Mouse (Mus musculus): Measurements from ENCODE around the gene Mical2.

GRCm38 (mm10) chr7:112268761-112269425, 43.2 kb downstream of the Mical2 start:
- no peak for TF ChIP-seq CTCF (IDR thresholded peaks at IDR 0.05 in 2 of 3, conservative IDR thresholded peaks at IDR 0.05 in 1 of 3; ENCODE audit: control insufficient read depth in 1 of 3, insufficient read depth in 1 of 3, low read depth in 2 of 3, low read length in 3 of 3, poor library complexity in 1 of 3, severe bottlenecking in 1 of 3)
- TF ChIP-seq MAX (IDR thresholded peaks at IDR 0.05; ENCODE audit: low read length) = no peak
- TF ChIP-seq E2F4 (IDR thresholded peaks at IDR 0.05; ENCODE audit: borderline replicate concordance, low read depth, low read length) = no peak
- no peak for TF ChIP-seq USF1 (IDR thresholded peaks at IDR 0.05; ENCODE audit: low read depth, low read length)
- no peak for TF ChIP-seq POLR2A (IDR thresholded peaks at IDR 0.05; ENCODE audit: control insufficient read depth in 1 of 2, insufficient read depth in 1 of 2, low read depth in 1 of 2, low read length in 2 of 2, poor library complexity in 1 of 2)
- TF ChIP-seq UBTF (IDR thresholded peaks at IDR 0.05; ENCODE audit: borderline replicate concordance, insufficient read depth, low read depth, low read length) = no peak
- no peak for TF ChIP-seq TAL1 (IDR thresholded peaks at IDR 0.05; ENCODE audit: low read length)
- no peak for TF ChIP-seq CHD2 (IDR thresholded peaks at IDR 0.05; ENCODE audit: low read length)
- TF ChIP-seq GATA1 (IDR thresholded peaks at IDR 0.05; ENCODE audit: low read depth, low read length) = no peak
- TF ChIP-seq HCFC1 (IDR thresholded peaks at IDR 0.05; ENCODE audit: low read depth, low read length) = no peak
- TF ChIP-seq EP300 (IDR thresholded peaks at IDR 0.05; ENCODE audit: low read depth in 1 of 2, low read length in 2 of 2) = no peak
- no peak for TF ChIP-seq ZNF384 (IDR thresholded peaks at IDR 0.05; ENCODE audit: low read depth, low read length)
- TF ChIP-seq CHD1 (IDR thresholded peaks at IDR 0.05; ENCODE audit: low read depth, low read length) = no peak
- TF ChIP-seq MEF2A (IDR thresholded peaks at IDR 0.05; ENCODE audit: extremely low read depth, insufficient replicate concordance, low read depth, low read length, poor library complexity, severe bottlenecking) = no peak
